Mouse (Mus musculus): ENCODE measurements around the gene Serpinb9. TPM values are rescaled to one million over a fixed set of nuclear protein-coding genes. Genes with fewer than 3 reads are reported as not detected.
"Not testable (repeated sequence)": the region's sequence is repeated elsewhere in the genome, so short reads cannot be mapped to it uniquely, and the experiment has no call there.

Gene Serpinb9
- total RNA-seq, 2 experiments from 2014 or later, result 5.7 to 7.0 TPM

GRCm38 (mm10) chr13:33001341-33001740, 1.7 kb upstream of the Serpinb9 start:
- no peak for DNase-seq (ENCODE audit: low spot score in 2 of 2)

GRCm38 (mm10) chr13:33003523-33004413, 718 bp downstream of the Serpinb9 start:
- peak in 1 of 2 experiments; percentile 2 for DNase-seq (ENCODE audit: low spot score in 2 of 2)

GRCm38 (mm10) chr13:33004414-33005105, 1.5 kb downstream of the Serpinb9 start:
- DNase-seq (ENCODE audit: low spot score in 2 of 2), result peak; percentile 78 to 84

- DNase-seq (ENCODE audit: low spot score in 2 of 2), result no peak
Measured at GRCm38 (mm10) chr13:33005501-33006075, 2.5 kb downstream of the Serpinb9 start.

- no peak for DNase-seq (ENCODE audit: low spot score in 2 of 2)
Measured at GRCm38 (mm10) chr13:33006555-33006954, 3.5 kb downstream of the Serpinb9 start.

GRCm38 (mm10) chr13:33012395-33012794, 9.3 kb downstream of the Serpinb9 start:
- DNase-seq (ENCODE audit: low spot score in 2 of 2), result no peak

GRCm38 (mm10) chr13:33013271-33013670, 10.2 kb downstream of the Serpinb9 start:
- no peak for DNase-seq (ENCODE audit: low spot score in 2 of 2)

- DNase-seq (ENCODE audit: low spot score in 2 of 2), result no peak
Measured at GRCm38 (mm10) chr13:33022371-33022770, 19.3 kb downstream of the Serpinb9 start.

GRCm38 (mm10) chr13:33026427-33027057, 23.5 kb downstream of the Serpinb9 start:
- no peak for DNase-seq (ENCODE audit: low spot score in 2 of 2)

GRCm38 (mm10) chr13:33027244-33027643, 24.2 kb downstream of the Serpinb9 start, which contains the start of gene Serpinb9b:
Gene Serpinb9b (plus strand): TSS chr13:33027416.
- no peak for DNase-seq (ENCODE audit: low spot score in 2 of 2)

GRCm38 (mm10) chr13:33028146-33028545, 25.1 kb downstream of the Serpinb9 start:
- DNase-seq (ENCODE audit: low spot score in 2 of 2), result no peak

GRCm38 (mm10) chr13:33028550-33028949, 25.5 kb downstream of the Serpinb9 start:
- no peak for DNase-seq (ENCODE audit: low spot score in 2 of 2)

- not testable (repeated sequence) for DNase-seq (ENCODE audit: low spot score in 2 of 2)
Measured at GRCm38 (mm10) chr13:33029478-33029877, 26.4 kb downstream of the Serpinb9 start.

- DNase-seq (ENCODE audit: low spot score in 2 of 2), result no peak
Measured at GRCm38 (mm10) chr13:33030281-33030680, 27.2 kb downstream of the Serpinb9 start.

- no peak for DNase-seq (ENCODE audit: low spot score in 2 of 2)
Measured at GRCm38 (mm10) chr13:33035506-33035905, 32.5 kb downstream of the Serpinb9 start.

- DNase-seq (ENCODE audit: low spot score in 2 of 2), result no peak
Measured at GRCm38 (mm10) chr13:33043542-33043941, 40.5 kb downstream of the Serpinb9 start.

- no peak for DNase-seq (ENCODE audit: low spot score in 2 of 2)
Measured at GRCm38 (mm10) chr13:33047234-33047633, 44.2 kb downstream of the Serpinb9 start.

GRCm38 (mm10) chr13:33048187-33048586, 45.1 kb downstream of the Serpinb9 start:
- no peak for DNase-seq (ENCODE audit: low spot score in 2 of 2)

GRCm38 (mm10) chr13:33051697-33052096, 48.6 kb downstream of the Serpinb9 start:
- no peak for DNase-seq (ENCODE audit: low spot score in 2 of 2)

- DNase-seq (ENCODE audit: low spot score in 2 of 2), result no peak
Measured at GRCm38 (mm10) chr13:33063048-33063447, 60.0 kb downstream of the Serpinb9 start.
